13 mouse cellular contexts compared by ENCODE assay signal in genomic region chr4:133624830-133625229, GRCm38 (mm10). TPM values are rescaled to one million over a fixed set of nuclear protein-coding genes. Genes with fewer than 3 reads are reported as not detected.
DNase-seq lines count a peak whose midpoint lies in the region; ATAC-seq and TF ChIP-seq lines count a peak whose summit lies in the region.
"Had no signal": no experiment of that assay in that cellular context is flagged by ENCODE, and none has a peak within 500 bp of the region (broad histone marks: within the 10 kb centered on the region; RNA-seq: fewer than 3 reads in every experiment).

No protein-coding gene starts in this region.

- H3K9me3 ChIP-seq in lung, embryonic 14.5 days (ENCODE audit: low read depth, low read length): no peaks in the 10 kb centered on the region
- no peaks in the 10 kb centered on the region for H3K9me3 ChIP-seq in liver, embryonic 16.5 days (replicated peaks; ENCODE audit: control insufficient read depth, low read length)
- H3K9me3 ChIP-seq: intestine, embryonic 15.5 days had no signal

- H3K27me3 ChIP-seq in lung, embryonic 14.5 days (ENCODE audit: insufficient read depth, low read length): no peaks in the 10 kb centered on the region
- H3K27me3 ChIP-seq in liver, embryonic 16.5 days (ENCODE audit: control insufficient read depth, insufficient read depth, low read depth, low read length): no peaks in the 10 kb centered on the region
- H3K27me3 ChIP-seq: intestine, embryonic 15.5 days had no signal

- H3K4me3 ChIP-seq in gastrocnemius, adult 2 months: no peak overlapping the region; the same call in 1 of the 2 replicates
- no peak overlapping the region for H3K4me3 ChIP-seq in lung, embryonic 14.5 days (ENCODE audit: low read depth, low read length)
- H3K4me3 ChIP-seq in liver, embryonic 16.5 days (ENCODE audit: low read depth, low read length): no peak overlapping the region
- H3K4me3 ChIP-seq: intestine, embryonic 15.5 days; layer of hippocampus, adult 2 months had no signal

- H3K4me1 ChIP-seq in lung, embryonic 14.5 days (ENCODE audit: insufficient read depth): 0 out of 2 replicates have a peak, but pooled peaks cover 2% of the 10 kb centered on the region
- H3K4me1 ChIP-seq in liver, embryonic 16.5 days (ENCODE audit: control insufficient read depth, low read depth, low read length): peaks cover 26% of the 10 kb centered on the region
- H3K4me1 ChIP-seq: intestine, embryonic 15.5 days had no signal

- no peak for ATAC-seq in lung, embryonic 14.5 days (ENCODE audit: insufficient read depth)
- peak; percentile 79 for ATAC-seq in common myeloid progenitor, adult 5-6 weeks (replicated peaks; ENCODE audit: low read depth, poor library complexity, severe bottlenecking)
- peak; percentile 76 for ATAC-seq in liver, embryonic 16.5 days (ENCODE audit: low read depth)

- WGBS in lung, embryonic 14.5 days: 85% methylated on average over 7 of the region's 7 CpGs
- 21% methylated on average over 7 of the region's 7 CpGs for WGBS in liver, embryonic 16.5 days (ENCODE audit: insufficient replicate concordance)

- H3K4me2 ChIP-seq in lung, embryonic 14.5 days: no peak overlapping the region
- no peak overlapping the region for H3K4me2 ChIP-seq in liver, embryonic 16.5 days (ENCODE audit: low read depth, low read length)
- H3K4me2 ChIP-seq: intestine, embryonic 15.5 days had no signal

- no peak for DNase-seq in gastrocnemius, adult 2 months
- no peak for DNase-seq in gastrocnemius, postnatal 10 days
- DNase-seq in lung, embryonic 14.5 days: no peak
- no peak for DNase-seq in lung, postnatal 36 days
- DNase-seq in frontal cortex, postnatal 14 days (ENCODE audit: low spot score in 2 of 2): no peak
- no peak for DNase-seq in ovary, postnatal 10 days (ENCODE audit: low spot score)
- DNase-seq: cerebellum, adult 9-11 months; lung, postnatal 10 days; right cerebral cortex, postnatal 25 days had no signal

- intact Hi-C loops in gastrocnemius, adult 2 months (cut with DNase I): no loop called here

- TF ChIP-seq CTCF in gastrocnemius, adult 2 months (IDR thresholded peaks at IDR 0.05): no peak
- TF ChIP-seq CTCF in lung, embryonic 14.5 days (IDR thresholded peaks at IDR 0.05; ENCODE audit: low read depth): no peak

- no peak overlapping the region for H3K9ac ChIP-seq in lung, embryonic 14.5 days
- H3K9ac ChIP-seq in liver, embryonic 16.5 days (ENCODE audit: low read depth, low read length): no peak overlapping the region
- H3K9ac ChIP-seq: intestine, embryonic 15.5 days had no signal

- peak overlapping the region; percentile 87 for H3K27ac ChIP-seq in gastrocnemius, adult 2 months
- peak overlapping the region; percentile 80; the same call in 1 of the 2 replicates for H3K27ac ChIP-seq in lung, embryonic 14.5 days (ENCODE audit: low read depth)
- H3K27ac ChIP-seq in liver, embryonic 16.5 days (ENCODE audit: low read length): no peak overlapping the region

- peaks cover 34% of the 10 kb centered on the region for H3K36me3 ChIP-seq in lung, embryonic 14.5 days (ENCODE audit: insufficient read depth)
- no peaks in the 10 kb centered on the region for H3K36me3 ChIP-seq in liver, embryonic 16.5 days (ENCODE audit: control insufficient read depth, insufficient read depth)

RNA-seq across cellular contexts. Expression of gene Sfn, which starts 22.9 kb away (rescaled TPM):
- total RNA-seq in gastrocnemius, adult 2 months (2021): 1 to 10 TPM; 1.1 to 1.5 TPM
- total RNA-seq in gastrocnemius, postnatal 10 days (2021): 1 to 10 TPM; 1.6 TPM
- polyA plus RNA-seq in lung, embryonic 14.5 days (2014; fragmentation: Nextera tagmentation; extraction: Ambion mirVana): 10.4 and 10.6 TPM in 2 replicates
- total RNA-seq in common myeloid progenitor, adult 5-6 weeks (2017): 3.6 and 4.9 TPM in 2 replicates
- polyA plus RNA-seq in liver, embryonic 16.5 days (2015; fragmentation: Nextera tagmentation; extraction: Ambion mirVana): 0.27 and 0.61 TPM in 2 replicates

RNA-seq across cellular contexts. Expression of gene Zdhhc18, which starts 25.1 kb away (rescaled TPM):
- total RNA-seq in gastrocnemius, adult 2 months (2021): 10 to 100 TPM; 25.4 to 32.3 TPM
- 10 to 100 TPM; 21.6 to 27.6 TPM for total RNA-seq in gastrocnemius, postnatal 10 days (2021)
- 5.5 and 9.9 TPM in 2 replicates for polyA plus RNA-seq in lung, embryonic 14.5 days (2014; fragmentation: Nextera tagmentation; extraction: Ambion mirVana)
- 13.6 and 14.5 TPM in 2 replicates for total RNA-seq in common myeloid progenitor, adult 5-6 weeks (2017)
- polyA plus RNA-seq in liver, embryonic 16.5 days (2015; fragmentation: Nextera tagmentation; extraction: Ambion mirVana): 0.79 and 1.1 TPM in 2 replicates

RNA-seq across cellular contexts. Expression of gene Gpn2, which starts 40.7 kb away (rescaled TPM):
- total RNA-seq in gastrocnemius, adult 2 months (2021): 1 to 10 TPM; 4.9 to 6.3 TPM
- total RNA-seq in gastrocnemius, postnatal 10 days (2021): 1 to 10 TPM; 5.6 TPM
- polyA plus RNA-seq in lung, embryonic 14.5 days (2014; fragmentation: Nextera tagmentation; extraction: Ambion mirVana): 21.1 and 23.7 TPM in 2 replicates
- 18.4 and 19.0 TPM in 2 replicates for total RNA-seq in common myeloid progenitor, adult 5-6 weeks (2017)
- polyA plus RNA-seq in liver, embryonic 16.5 days (2015; fragmentation: Nextera tagmentation; extraction: Ambion mirVana): 6.5 and 8.6 TPM in 2 replicates

RNA-seq across cellular contexts. Expression of gene Pigv, which starts 47.6 kb away (rescaled TPM):
- 10 to 100 TPM; 10.4 to 11.7 TPM for total RNA-seq in gastrocnemius, adult 2 months (2021)
- total RNA-seq in gastrocnemius, postnatal 10 days (2021): 10 to 100 TPM; 10.2 to 10.6 TPM
- polyA plus RNA-seq in lung, embryonic 14.5 days (2014; fragmentation: Nextera tagmentation; extraction: Ambion mirVana): 13.9 and 14.5 TPM in 2 replicates
- 7.7 and 11.4 TPM in 2 replicates for total RNA-seq in common myeloid progenitor, adult 5-6 weeks (2017)
- 6.0 and 6.7 TPM in 2 replicates for polyA plus RNA-seq in liver, embryonic 16.5 days (2015; fragmentation: Nextera tagmentation; extraction: Ambion mirVana)

RNA-seq across cellular contexts. Expression of gene Gpatch3, which starts 50.3 kb away (rescaled TPM):
- total RNA-seq in gastrocnemius, adult 2 months (2021): 1 to 10 TPM; 3.0 to 3.2 TPM
- total RNA-seq in gastrocnemius, postnatal 10 days (2021): 1 to 10 TPM; 4.6 to 5.1 TPM
- polyA plus RNA-seq in lung, embryonic 14.5 days (2014; fragmentation: Nextera tagmentation; extraction: Ambion mirVana): 8.0 and 8.7 TPM in 2 replicates
- 17.3 and 18.0 TPM in 2 replicates for total RNA-seq in common myeloid progenitor, adult 5-6 weeks (2017)
- 2.9 and 3.2 TPM in 2 replicates for polyA plus RNA-seq in liver, embryonic 16.5 days (2015; fragmentation: Nextera tagmentation; extraction: Ambion mirVana)
